ENCODE assay signal across 8 mouse cellular contexts in the genomic region with DNA sequence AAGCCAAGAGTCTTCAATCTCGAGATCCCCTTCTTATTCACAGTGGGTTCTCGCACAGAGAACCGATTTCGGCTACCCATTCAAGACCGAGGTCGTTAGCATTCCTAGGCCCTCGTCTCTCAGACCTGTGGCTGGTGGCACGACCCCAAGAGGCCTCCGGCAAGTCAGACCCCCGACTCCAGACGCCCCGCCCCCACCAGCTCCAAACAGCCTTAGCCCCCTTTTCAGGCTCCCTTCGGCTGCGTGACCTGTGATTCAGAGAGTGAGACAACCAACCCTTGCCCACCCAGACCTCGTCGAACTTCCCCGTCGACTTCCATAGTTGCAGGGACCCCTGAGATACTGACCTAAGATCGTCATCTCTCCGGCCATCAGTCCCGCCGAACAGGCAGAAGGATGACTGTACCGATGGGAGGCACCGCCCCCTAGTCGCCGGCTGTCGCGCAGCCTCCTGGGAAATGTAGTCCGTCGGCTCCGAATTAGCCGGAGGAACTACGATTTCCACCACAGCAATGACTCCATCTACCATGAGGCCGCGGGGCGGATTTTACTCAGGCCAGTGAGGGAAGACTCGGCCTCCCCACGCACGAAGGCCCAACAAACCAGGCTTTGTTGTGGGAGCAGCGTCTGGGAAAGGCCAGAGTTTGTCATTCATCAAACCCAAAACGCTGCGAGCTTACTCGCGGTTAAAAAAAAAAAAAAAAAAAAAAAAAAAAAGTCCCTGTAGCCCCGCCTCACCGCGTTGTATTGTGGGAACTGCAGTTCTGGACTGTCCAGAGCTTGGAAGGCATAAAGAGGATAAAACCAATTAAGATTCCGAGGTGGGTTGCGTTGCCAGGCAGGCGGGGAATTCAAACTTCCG. TPM values are rescaled to one million over a fixed set of nuclear protein-coding genes. Genes with fewer than 3 reads are reported as not detected.
DNase-seq lines count a peak whose midpoint lies in the region; ATAC-seq lines count a peak whose summit lies in the region.

Gene Hspa13 (minus strand): TSS at position 717 of the 862 bp plus-strand sequence.

- ATAC-seq in heart, embryonic 13.5 days (ENCODE audit: extremely low read depth, insufficient number of reproducible peaks, low FRiP score, low TSS enrichment): peak; percentile 95
- ATAC-seq in liver, embryonic 12.5 days: peak; percentile 97
- peak; percentile 99 for ATAC-seq in stomach, embryonic 15.5 days (ENCODE audit: insufficient read depth, low FRiP score, low read depth)

- peak within 1 kb of the TSS; percentile 97 for H3K4me3 ChIP-seq in brown adipose tissue, adult 24 weeks (ENCODE audit: insufficient read depth, low read depth, low read length)
- peak within 1 kb of the TSS; percentile 82 for H3K4me3 ChIP-seq in heart, embryonic 13.5 days
- H3K4me3 ChIP-seq in liver, embryonic 12.5 days: peak within 1 kb of the TSS; percentile 82
- H3K4me3 ChIP-seq in stomach, embryonic 15.5 days (replicated peaks): peak within 1 kb of the TSS; percentile 81

- peak within 1 kb of the TSS; percentile 88 for H3K9ac ChIP-seq in heart, embryonic 13.5 days
- H3K9ac ChIP-seq in liver, embryonic 12.5 days: peak within 1 kb of the TSS; percentile 76
- peak within 1 kb of the TSS; percentile 40 for H3K9ac ChIP-seq in stomach, embryonic 15.5 days

- H3K9me3 ChIP-seq in heart, embryonic 13.5 days: no peaks in the 10 kb centered on the region
- no peaks in the 10 kb centered on the region for H3K9me3 ChIP-seq in liver, embryonic 12.5 days (replicated peaks)
- H3K9me3 ChIP-seq in stomach, embryonic 15.5 days: no peaks in the 10 kb centered on the region

- DNase-seq in CD4-positive, CD25-positive, alpha-beta regulatory T cell, adult 2 months (ENCODE audit: low read depth, low spot score): peak; percentile 96
- peak; percentile 85 for DNase-seq in fat pad, adult 2 months (ENCODE audit: extremely low read depth, low read depth, low spot score)
- DNase-seq in kidney, postnatal 10 days: peak; percentile 98
- DNase-seq in natural killer cell, adult 2 months (ENCODE audit: low spot score in 2 of 2): peak; percentile 95 to 96

- peaks cover 28% of the 10 kb centered on the region for H3K36me3 ChIP-seq in heart, embryonic 13.5 days
- H3K36me3 ChIP-seq in liver, embryonic 12.5 days: peaks cover 20% of the 10 kb centered on the region
- 0 out of 2 replicates have a peak, but pooled peaks cover 7% of the 10 kb centered on the region for H3K36me3 ChIP-seq in stomach, embryonic 15.5 days

- H3K4me2 ChIP-seq in heart, embryonic 13.5 days: peak within 1 kb of the TSS; percentile 81
- peak within 1 kb of the TSS; percentile 75 for H3K4me2 ChIP-seq in liver, embryonic 12.5 days
- H3K4me2 ChIP-seq in stomach, embryonic 15.5 days: peak within 1 kb of the TSS; percentile 71

- 0 out of 2 replicates have a peak within 1 kb of the TSS, but pooled peaks have one; percentile 41 for H3K27ac ChIP-seq in brown adipose tissue, adult 24 weeks (replicated peaks; ENCODE audit: low read depth, low read length)
- peak within 1 kb of the TSS; percentile 67 for H3K27ac ChIP-seq in heart, embryonic 13.5 days (replicated peaks)
- peak within 1 kb of the TSS; percentile 81 for H3K27ac ChIP-seq in liver, embryonic 12.5 days
- peak within 1 kb of the TSS; percentile 53 for H3K27ac ChIP-seq in stomach, embryonic 15.5 days

- H3K27me3 ChIP-seq in heart, embryonic 13.5 days (replicated peaks): no peaks in the 10 kb centered on the region
- H3K27me3 ChIP-seq in liver, embryonic 12.5 days (replicated peaks): no peaks in the 10 kb centered on the region
- no peaks in the 10 kb centered on the region for H3K27me3 ChIP-seq in stomach, embryonic 15.5 days (replicated peaks)

- H3K4me1 ChIP-seq in brown adipose tissue, adult 24 weeks (ENCODE audit: control insufficient read depth, insufficient read depth, insufficient read length, low read length): peaks cover 3% of the 10 kb centered on the region; the same call in 1 of the 2 replicates
- peaks cover 11% of the 10 kb centered on the region for H3K4me1 ChIP-seq in heart, embryonic 13.5 days
- peaks cover 13% of the 10 kb centered on the region for H3K4me1 ChIP-seq in liver, embryonic 12.5 days
- no peaks in the 10 kb centered on the region for H3K4me1 ChIP-seq in stomach, embryonic 15.5 days

- WGBS in heart, embryonic 13.5 days: under 1% methylated on average over 51 of the region's 51 CpGs
- under 1% methylated on average over 51 of the region's 51 CpGs for WGBS in liver, embryonic 12.5 days (ENCODE audit: insufficient replicate concordance)
- WGBS in stomach, embryonic 15.5 days: under 1% methylated on average over 51 of the region's 51 CpGs

RNA-seq across cellular contexts. Expression of gene Hspa13, which starts in this region (rescaled TPM):
- 10.2 and 11.0 TPM in 2 replicates for polyA plus RNA-seq in brown adipose tissue, adult 24 weeks (2012; ENCODE audit: insufficient read depth, insufficient read length, missing spikeins)
- 20.1 and 20.4 TPM in 2 replicates for polyA plus RNA-seq in heart, embryonic 13.5 days (2015; fragmentation: Nextera tagmentation; extraction: Ambion mirVana)
- polyA plus RNA-seq in liver, embryonic 12.5 days (2016; fragmentation: Nextera tagmentation; extraction: Ambion mirVana): 10.4 and 11.1 TPM in 2 replicates
- polyA plus RNA-seq in stomach, embryonic 15.5 days (2015; fragmentation: Nextera tagmentation; extraction: Ambion mirVana): 26.3 and 29.6 TPM in 2 replicates

Comparison
In these comparisons a context has a peak if more than half of its experiments do, and no peak if none do; other contexts are left out.
1. Peak in every context shown above with its lines: DNase-seq, ATAC-seq, H3K4me3 ChIP-seq and H3K27ac ChIP-seq.